Mouse (Mus musculus): ENCODE measurements at regions not wholly inside any gene's neighbourhood (a gene's known extent, or its start where the extent isn't known, plus 50 kb on each side); places are given as distances from the start of the nearest gene placed in this dataset.

DNA sequence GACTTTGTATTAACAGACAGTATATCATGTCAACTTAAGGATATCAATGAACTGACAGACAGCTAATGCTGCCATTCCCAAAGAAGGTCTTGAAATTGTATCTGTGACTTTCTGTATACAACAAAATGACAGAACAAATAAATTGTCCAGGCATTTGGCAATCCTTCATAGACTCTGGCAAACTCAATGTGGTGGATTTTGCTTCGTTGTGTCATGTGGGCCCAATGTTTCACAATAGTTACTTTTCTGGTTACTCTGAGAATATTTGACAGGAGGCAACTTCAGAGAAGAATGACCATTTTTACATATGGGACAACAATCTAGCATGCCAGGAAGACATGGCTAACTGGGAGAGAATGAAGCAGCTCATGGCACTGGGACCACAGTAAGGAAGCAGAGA is 585.9 kb downstream of the Lmo4 start:
- H3K9ac ChIP-seq (ENCODE audit: low read depth, low read length) = no peak overlapping the region
- H3K36me3 ChIP-seq (ENCODE audit: control insufficient read depth, insufficient read depth, low read length) = no peaks in the 10 kb centered on the region
- WGBS = 62% methylated on average over 1 of the region's 1 CpGs
- no peaks in the 10 kb centered on the region for H3K4me1 ChIP-seq (replicated peaks; ENCODE audit: control insufficient read depth, insufficient read depth, low read length)
- no peak overlapping the region for H3K4me3 ChIP-seq (ENCODE audit: low read depth, low read length)
- H3K9me3 ChIP-seq (ENCODE audit: control insufficient read depth, low read length) = no peaks in the 10 kb centered on the region
- no peaks in the 10 kb centered on the region for H3K27me3 ChIP-seq (replicated peaks; ENCODE audit: control insufficient read depth, insufficient read depth, low read length)
- ATAC-seq (replicated peaks; ENCODE audit: low FRiP score) (no peak), DNase-seq (ENCODE audit: low spot score) (no peak)
- H3K4me2 ChIP-seq = no peak overlapping the region
- no peak overlapping the region for H3K27ac ChIP-seq (ENCODE audit: low read depth, low read length)

DNA sequence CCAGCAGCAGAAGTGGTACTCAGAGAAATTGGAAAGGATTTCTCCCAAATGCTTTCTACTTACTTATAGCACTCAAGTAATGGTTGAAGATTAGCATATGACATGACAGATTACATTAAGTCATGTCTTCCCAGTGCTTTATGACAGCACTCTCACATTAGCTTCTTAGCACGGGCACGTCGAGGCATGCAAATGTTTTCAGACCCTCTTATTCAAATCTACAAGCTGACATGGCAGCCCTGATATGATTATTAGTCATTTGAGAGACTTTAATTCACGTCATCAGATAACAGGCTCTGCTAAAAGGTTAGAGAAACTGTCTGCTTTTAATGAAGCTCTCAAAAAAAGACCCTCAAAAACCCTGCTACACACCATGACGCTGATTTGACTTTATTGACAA is 590.1 kb downstream of the Lmo4 start:
- no peaks in the 10 kb centered on the region for H3K27me3 ChIP-seq (replicated peaks; ENCODE audit: control insufficient read depth, insufficient read depth, low read length)
- no peak overlapping the region for H3K4me2 ChIP-seq
- no peak overlapping the region for H3K9ac ChIP-seq (ENCODE audit: low read depth, low read length)
- no peaks in the 10 kb centered on the region for H3K9me3 ChIP-seq (ENCODE audit: control insufficient read depth, low read length)
- DNase-seq (ENCODE audit: low spot score) = no peak
- no peak overlapping the region for H3K4me3 ChIP-seq (ENCODE audit: low read depth, low read length)
- WGBS = 73% methylated on average over 5 of the region's 5 CpGs
- no peaks in the 10 kb centered on the region for H3K36me3 ChIP-seq (ENCODE audit: control insufficient read depth, insufficient read depth, low read length)
- no peak overlapping the region for H3K27ac ChIP-seq (ENCODE audit: low read depth, low read length)
- no peak for ATAC-seq (replicated peaks; ENCODE audit: low FRiP score)
- H3K4me1 ChIP-seq (replicated peaks; ENCODE audit: control insufficient read depth, insufficient read depth, low read length) = no peaks in the 10 kb centered on the region

DNA sequence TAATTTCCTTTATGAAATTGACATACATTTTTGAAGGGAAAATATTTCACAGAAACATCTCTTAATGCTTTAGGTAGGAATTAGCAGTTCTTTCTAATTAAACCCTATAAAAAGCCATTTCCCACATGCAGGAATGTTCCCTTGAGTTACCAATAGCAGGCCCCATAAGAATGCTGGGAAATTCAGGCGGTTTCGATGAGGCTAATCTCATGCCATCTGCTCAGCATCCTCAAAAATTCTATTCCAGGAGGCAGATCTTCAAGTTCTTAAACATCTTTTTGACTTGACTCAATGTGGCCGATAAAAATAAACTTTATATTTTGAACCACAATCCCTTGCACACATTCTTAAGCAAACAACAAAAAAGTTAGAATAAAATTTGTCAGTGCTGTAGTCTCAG is 591.0 kb downstream of the Lmo4 start:
- no peak overlapping the region for H3K4me3 ChIP-seq (ENCODE audit: low read depth, low read length)
- no peaks in the 10 kb centered on the region for H3K4me1 ChIP-seq (replicated peaks; ENCODE audit: control insufficient read depth, insufficient read depth, low read length)
- no peaks in the 10 kb centered on the region for H3K36me3 ChIP-seq (ENCODE audit: control insufficient read depth, insufficient read depth, low read length)
- WGBS = 89% methylated on average over 3 of the region's 3 CpGs
- no peaks in the 10 kb centered on the region for H3K27me3 ChIP-seq (replicated peaks; ENCODE audit: control insufficient read depth, insufficient read depth, low read length)
- DNase-seq (ENCODE audit: low spot score) (no peak), ATAC-seq (replicated peaks; ENCODE audit: low FRiP score) (no peak)
- no peak overlapping the region for H3K27ac ChIP-seq (ENCODE audit: low read depth, low read length)
- H3K4me2 ChIP-seq = no peak overlapping the region
- no peak overlapping the region for H3K9ac ChIP-seq (ENCODE audit: low read depth, low read length)
- no peaks in the 10 kb centered on the region for H3K9me3 ChIP-seq (ENCODE audit: control insufficient read depth, low read length)

DNA sequence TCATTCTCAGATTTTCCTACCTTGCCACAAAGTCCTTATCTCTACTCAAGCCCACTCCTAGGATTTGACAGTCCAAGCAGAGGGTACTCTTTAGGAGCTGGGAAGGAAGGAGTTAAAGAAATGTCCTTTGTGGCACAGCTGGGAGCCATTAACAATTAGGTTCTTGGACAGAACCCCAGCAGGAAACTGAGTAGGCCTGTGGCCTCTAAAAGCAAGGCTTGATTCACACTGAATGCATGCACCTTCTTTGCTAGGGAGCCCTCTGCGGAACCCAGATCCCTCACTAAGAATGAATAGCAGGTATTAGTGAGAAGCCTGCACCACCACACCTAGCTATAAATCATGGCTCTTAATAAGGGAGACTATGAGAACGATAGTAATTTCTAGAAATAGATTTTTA is 595.3 kb downstream of the Lmo4 start:
- no peak overlapping the region for H3K9ac ChIP-seq (ENCODE audit: low read depth, low read length)
- ATAC-seq (replicated peaks; ENCODE audit: low FRiP score) = no peak
- H3K27ac ChIP-seq (ENCODE audit: low read depth, low read length) = no peak overlapping the region
- H3K4me1 ChIP-seq (replicated peaks; ENCODE audit: control insufficient read depth, insufficient read depth, low read length) = no peaks in the 10 kb centered on the region
- no peaks in the 10 kb centered on the region for H3K9me3 ChIP-seq (ENCODE audit: control insufficient read depth, low read length)
- H3K4me2 ChIP-seq = no peak overlapping the region
- no peak overlapping the region for H3K4me3 ChIP-seq (ENCODE audit: low read depth, low read length)
- H3K36me3 ChIP-seq (ENCODE audit: control insufficient read depth, insufficient read depth, low read length) = no peaks in the 10 kb centered on the region
- 61% methylated on average over 2 of the region's 2 CpGs for WGBS
- DNase-seq (ENCODE audit: low spot score) = no peak
- no peaks in the 10 kb centered on the region for H3K27me3 ChIP-seq (replicated peaks; ENCODE audit: control insufficient read depth, insufficient read depth, low read length)

DNA sequence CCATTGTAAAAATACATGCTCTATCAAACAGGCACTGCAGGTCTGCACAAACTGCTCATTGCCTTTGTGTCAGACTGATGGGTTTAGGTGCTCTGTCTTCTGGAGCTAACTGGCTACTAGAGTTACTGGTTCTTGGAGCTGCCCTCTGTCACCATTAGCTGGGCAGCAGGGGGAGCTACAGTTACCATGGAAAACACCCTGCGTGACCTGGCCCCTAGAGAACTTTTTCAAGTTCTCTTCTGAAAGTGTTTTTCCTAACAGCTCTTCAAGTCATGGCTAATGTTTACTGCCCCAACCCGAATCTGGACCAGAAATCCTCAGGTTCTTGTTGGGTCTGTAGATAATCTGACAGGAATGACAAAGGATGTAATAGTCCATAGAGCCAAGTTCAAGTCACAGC is 605.9 kb downstream of the Lmo4 start:
- WGBS = 32% methylated on average over 2 of the region's 2 CpGs
- ATAC-seq (replicated peaks; ENCODE audit: low FRiP score) = no peak
- no peak overlapping the region for H3K9ac ChIP-seq (ENCODE audit: low read depth, low read length)

DNA sequence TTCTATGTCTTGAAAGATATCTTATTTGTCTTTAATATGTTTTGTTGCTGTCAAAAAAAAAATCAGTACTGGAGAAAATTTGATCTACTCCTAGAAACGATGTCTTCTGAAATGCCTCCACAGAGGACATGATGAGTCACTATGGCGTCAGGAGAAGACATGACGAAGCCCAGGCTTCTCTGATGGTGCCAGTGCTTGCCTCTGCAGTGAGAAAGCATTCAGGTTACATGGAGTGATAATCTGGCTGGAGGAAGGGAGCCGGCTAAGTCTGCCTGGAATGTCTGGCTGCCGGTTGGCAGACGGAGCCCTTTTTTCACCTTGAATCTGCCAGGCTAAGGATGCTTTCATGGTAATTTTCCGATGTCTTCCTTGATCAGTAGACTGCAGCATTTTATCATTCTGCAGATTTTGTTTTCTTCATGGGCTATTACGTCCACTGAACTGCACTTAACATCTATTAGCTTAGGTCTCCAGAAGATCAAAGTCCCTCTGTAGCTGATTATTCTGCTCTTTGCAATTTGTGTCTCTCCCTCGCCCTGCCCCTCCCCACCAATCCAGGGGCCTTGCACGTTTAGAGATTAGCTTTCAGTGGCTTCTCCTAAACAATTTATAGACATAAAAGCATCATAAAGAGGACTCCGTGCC is 607.9 kb downstream of the Lmo4 start:
- no peak overlapping the region for H3K27ac ChIP-seq (ENCODE audit: low read depth, low read length)

More for the DNA sequence above, 605.9 kb downstream of the Lmo4 start:
- H3K4me3 ChIP-seq (ENCODE audit: low read depth, low read length) = no peak overlapping the region
- DNase-seq (ENCODE audit: low spot score) = no peak
- H3K27ac ChIP-seq (ENCODE audit: low read depth, low read length) = no peak overlapping the region
- H3K4me2 ChIP-seq = no peak overlapping the region
- no peaks in the 10 kb centered on the region for H3K36me3 ChIP-seq (ENCODE audit: control insufficient read depth, insufficient read depth, low read length)
- H3K27me3 ChIP-seq (replicated peaks; ENCODE audit: control insufficient read depth, insufficient read depth, low read length) = no peaks in the 10 kb centered on the region
- no peaks in the 10 kb centered on the region for H3K9me3 ChIP-seq (ENCODE audit: control insufficient read depth, low read length)
- no peaks in the 10 kb centered on the region for H3K4me1 ChIP-seq (replicated peaks; ENCODE audit: control insufficient read depth, insufficient read depth, low read length)

DNA sequence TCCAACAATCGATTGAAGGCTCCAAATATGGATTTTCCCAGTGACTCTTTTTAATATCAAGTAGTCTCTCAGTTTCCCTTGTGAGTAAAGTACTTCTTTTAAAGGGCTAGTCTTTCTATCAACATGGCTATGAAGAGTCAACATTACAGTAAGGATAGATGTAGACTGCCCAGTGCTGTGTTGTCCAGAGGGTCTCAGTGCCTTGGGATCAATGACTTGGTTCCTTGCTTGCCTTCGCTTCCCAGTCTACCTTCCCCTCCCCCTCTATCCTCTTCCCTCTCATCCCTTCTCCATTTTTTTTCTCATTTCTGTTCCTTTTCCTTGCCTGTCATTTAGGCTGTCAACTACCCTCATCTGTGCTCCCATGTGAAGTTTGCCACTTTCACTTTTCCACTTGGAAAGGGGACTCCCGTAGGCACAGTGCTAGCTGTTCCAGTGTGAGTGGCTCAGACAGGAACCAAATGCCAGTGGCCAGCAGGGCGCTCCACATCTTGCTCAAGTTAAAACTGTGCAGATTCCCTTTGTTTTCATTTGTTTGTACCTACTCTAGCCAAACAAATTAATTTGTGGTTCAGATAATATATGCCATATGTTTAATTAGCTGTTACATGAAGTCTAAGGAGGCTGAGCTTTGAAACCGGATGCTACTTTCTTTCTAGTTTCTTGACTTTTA is 608.9 kb downstream of the Lmo4 start:
- ATAC-seq (replicated peaks; ENCODE audit: low FRiP score) (no peak), DNase-seq (ENCODE audit: low spot score) (no peak)
- no peak overlapping the region for H3K4me3 ChIP-seq (ENCODE audit: low read depth, low read length)
- H3K9ac ChIP-seq (ENCODE audit: low read depth, low read length) = no peak overlapping the region
- no peak overlapping the region for H3K4me2 ChIP-seq
- no peaks in the 10 kb centered on the region for H3K9me3 ChIP-seq (ENCODE audit: control insufficient read depth, low read length)
- H3K27ac ChIP-seq (ENCODE audit: low read depth, low read length) = no peak overlapping the region
- no peaks in the 10 kb centered on the region for H3K27me3 ChIP-seq (replicated peaks; ENCODE audit: control insufficient read depth, insufficient read depth, low read length)
- H3K36me3 ChIP-seq (ENCODE audit: control insufficient read depth, insufficient read depth, low read length) = no peaks in the 10 kb centered on the region
- no peaks in the 10 kb centered on the region for H3K4me1 ChIP-seq (replicated peaks; ENCODE audit: control insufficient read depth, insufficient read depth, low read length)
- 83% methylated on average over 5 of the region's 5 CpGs for WGBS

More for the DNA sequence above, 607.9 kb downstream of the Lmo4 start:
- no peaks in the 10 kb centered on the region for H3K36me3 ChIP-seq (ENCODE audit: control insufficient read depth, insufficient read depth, low read length)
- ATAC-seq (replicated peaks; ENCODE audit: low FRiP score) (no peak), DNase-seq (ENCODE audit: low spot score) (no peak)
- H3K9ac ChIP-seq (ENCODE audit: low read depth, low read length) = no peak overlapping the region
- WGBS = 41% methylated on average over 11 of the region's 11 CpGs
- H3K4me2 ChIP-seq = no peak overlapping the region
- H3K27me3 ChIP-seq (replicated peaks; ENCODE audit: control insufficient read depth, insufficient read depth, low read length) = no peaks in the 10 kb centered on the region
- no peak overlapping the region for H3K4me3 ChIP-seq (ENCODE audit: low read depth, low read length)
- H3K9me3 ChIP-seq (ENCODE audit: control insufficient read depth, low read length) = no peaks in the 10 kb centered on the region
- no peaks in the 10 kb centered on the region for H3K4me1 ChIP-seq (replicated peaks; ENCODE audit: control insufficient read depth, insufficient read depth, low read length)

DNA sequence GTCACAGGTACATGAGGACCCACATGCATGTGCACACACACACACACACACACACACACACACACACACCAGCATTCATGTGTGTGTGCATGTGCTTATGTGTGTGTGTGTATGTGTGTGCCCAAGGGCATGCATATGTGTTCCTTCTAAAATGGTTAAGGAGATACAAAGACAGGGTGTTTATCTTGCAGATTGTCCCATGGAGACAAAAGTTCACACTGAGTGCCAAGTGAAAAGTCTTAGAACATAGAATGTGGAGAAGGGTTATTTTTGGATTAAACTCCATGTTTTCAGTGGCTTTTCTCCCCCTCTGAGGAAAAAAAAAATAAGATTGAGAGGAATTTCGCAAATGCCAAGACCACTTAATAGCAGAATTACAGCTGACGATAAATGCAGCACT is 609.9 kb downstream of the Lmo4 start:
- DNase-seq (ENCODE audit: low spot score) (no peak), ATAC-seq (replicated peaks; ENCODE audit: low FRiP score) (no peak)
- no peak overlapping the region for H3K4me3 ChIP-seq (ENCODE audit: low read depth, low read length)
- no peaks in the 10 kb centered on the region for H3K4me1 ChIP-seq (replicated peaks; ENCODE audit: control insufficient read depth, insufficient read depth, low read length)
- no peak overlapping the region for H3K4me2 ChIP-seq
- 72% methylated on average over 2 of the region's 2 CpGs for WGBS
- no peaks in the 10 kb centered on the region for H3K9me3 ChIP-seq (ENCODE audit: control insufficient read depth, low read length)
- no peak overlapping the region for H3K27ac ChIP-seq (ENCODE audit: low read depth, low read length)
- H3K36me3 ChIP-seq (ENCODE audit: control insufficient read depth, insufficient read depth, low read length) = no peaks in the 10 kb centered on the region
- H3K9ac ChIP-seq (ENCODE audit: low read depth, low read length) = no peak overlapping the region
- H3K27me3 ChIP-seq (replicated peaks; ENCODE audit: control insufficient read depth, insufficient read depth, low read length) = no peaks in the 10 kb centered on the region

DNA sequence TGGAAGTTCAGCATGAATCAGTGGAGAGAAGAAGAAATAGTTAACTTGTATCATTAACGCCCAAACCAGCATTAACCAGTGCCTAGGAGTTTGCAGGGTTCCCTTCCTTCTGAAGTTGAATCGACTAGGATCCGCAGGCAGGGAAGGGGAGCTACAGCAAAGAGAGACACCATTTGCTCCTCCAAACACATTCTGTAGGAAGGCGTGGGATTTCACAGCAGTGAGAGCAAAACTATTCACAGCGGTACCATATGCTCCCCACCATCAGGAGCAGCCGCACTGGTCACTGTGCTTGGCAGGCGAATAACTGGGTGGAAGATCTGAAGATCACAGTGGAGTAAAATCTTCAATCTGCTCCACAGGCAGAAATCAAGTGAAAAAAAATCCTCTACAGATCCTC is 610.3 kb downstream of the Lmo4 start:
- H3K9ac ChIP-seq (ENCODE audit: low read depth, low read length) = no peak overlapping the region
- H3K9me3 ChIP-seq (ENCODE audit: control insufficient read depth, low read length) = no peaks in the 10 kb centered on the region
- H3K4me1 ChIP-seq (replicated peaks; ENCODE audit: control insufficient read depth, insufficient read depth, low read length) = no peaks in the 10 kb centered on the region
- WGBS = 64% methylated on average over 7 of the region's 7 CpGs
- H3K4me2 ChIP-seq = no peak overlapping the region
- no peak overlapping the region for H3K4me3 ChIP-seq (ENCODE audit: low read depth, low read length)
- ATAC-seq (replicated peaks; ENCODE audit: low FRiP score) (no peak), DNase-seq (ENCODE audit: low spot score) (no peak)
- no peaks in the 10 kb centered on the region for H3K27me3 ChIP-seq (replicated peaks; ENCODE audit: control insufficient read depth, insufficient read depth, low read length)
- H3K27ac ChIP-seq (ENCODE audit: low read depth, low read length) = no peak overlapping the region
- H3K36me3 ChIP-seq (ENCODE audit: control insufficient read depth, insufficient read depth, low read length) = no peaks in the 10 kb centered on the region
